Mouse (Mus musculus) liver, adult 2 months (tissue): ENCODE measurements around the gene Vtcn1. TPM values are rescaled to one million over a fixed set of nuclear protein-coding genes. Genes with fewer than 3 reads are reported as not detected.

Experiments used
- DNase-seq: peaks from one replicate; pipeline ENCODE4 v3.0.0-alpha.2; 2011; ENCODE audit warnings: low read depth, low spot score; ENCODE audit errors: extremely low read depth
- H3K27ac ChIP-seq: fragments of 200-500 bp; replicated peaks from 2 replicates; pipeline ENCODE4 v1.5.1; 2012; ENCODE audit warnings: low read depth, mild to moderate bottlenecking, control low read depth, inconsistent platforms, low read length; ENCODE audit not compliant: insufficient read depth
- H3K27me3 ChIP-seq: fragments of 200-500 bp; 2 replicates; pipeline ENCODE4 v1.6.1; 2012; ENCODE audit warnings: mild to moderate bottlenecking, moderate library complexity, low read length, inconsistent platforms; ENCODE audit not compliant: control insufficient read depth, insufficient read depth
- H3K36me3 ChIP-seq: fragments of 200-500 bp; 2 replicates; pipeline ENCODE4 v1.6.1; 2012; ENCODE audit warnings: low read length, inconsistent platforms; ENCODE audit not compliant: control insufficient read depth, insufficient read depth
- H3K4me1 ChIP-seq: fragments of 200-500 bp; 2 replicates; pipeline ENCODE4 v1.6.1; 2011; ENCODE audit warnings: low read length; ENCODE audit not compliant: control insufficient read depth, insufficient read depth
- H3K4me3 ChIP-seq: fragments of 200-500 bp; 2 replicates; pipeline ENCODE4 v1.5.1; 2011; ENCODE audit warnings: low read depth, mild to moderate bottlenecking, control low read depth, low read length, moderate library complexity; ENCODE audit not compliant: insufficient read depth
- H3K79me2 ChIP-seq: fragments of 200-500 bp; 2 replicates; pipeline ENCODE4 v1.6.1; 2012; ENCODE audit warnings: inconsistent platforms, mild to moderate bottlenecking, low read length, moderate library complexity; ENCODE audit not compliant: control insufficient read depth, insufficient read depth
- H3K9ac ChIP-seq: fragments of 200-500 bp; 2 replicates; pipeline ENCODE4 v1.6.1; 2012; ENCODE audit warnings: low read depth, mild to moderate bottlenecking, control low read depth, inconsistent platforms, low read length
- CTCF ChIP-seq: fragments of 200-500 bp; IDR thresholded peaks from 2 replicates; pipeline ENCODE4 v1.5.1; 2011; ENCODE audit warnings: low read depth, low read length, control low read depth
- POLR2A ChIP-seq: fragments of 200-500 bp; IDR thresholded peaks from 2 replicates; pipeline ENCODE4 v1.6.1; 2011; ENCODE audit warnings: low read length, control low read depth; ENCODE audit not compliant: insufficient read depth; ENCODE audit errors: extremely low read depth
- WGBS: fragments of 180-500 bp; shearing (Covaris S2); methylation state at CpG from one replicate; pipeline ENCODE4 v1.1.7; 2018; 5-methylcytosine and 5-hydroxymethylcytosine counted together
- polyA plus RNA-seq: library from polyadenylated mRNA; depleted of rRNA; stranded (reverse); fragments of >200 nt; gene quantifications from 2 replicates; pipeline ENCODE4 v1.2.3, GENCODE M21; 2012
- total RNA-seq: library from RNA; depleted of rRNA; stranded (reverse); fragments of >200 nt; gene quantifications from 2 replicates; pipeline ENCODE4 v1.2.3, GENCODE M21; 2014

Vtcn1 gene
- total and polyA plus RNA-seq, 2 experiments: 0.55 to 0.61 TPM

GRCm38 (mm10) chr3:100920611-100921140, 95.4 kb downstream of the Vtcn1 start:
- Histone ChIP-seq H3K4me1 (peaks cover 2% of the 10 kb centered on the region; the same call in 1 of the 2 replicates), H3K27ac (no peak overlapping the region), H3K36me3 (no peaks in the 10 kb centered on the region), H3K27me3 (no peaks in the 10 kb centered on the region), H3K4me3 (no peak overlapping the region), H3K9ac (no peak overlapping the region), H3K79me2 (no peaks in the 10 kb centered on the region)
- TF ChIP-seq CTCF (no peak), POLR2A (no peak)
- WGBS: 79% methylated on average over 9 of the region's 9 CpGs
- no peak for DNase-seq

- Histone ChIP-seq H3K27ac (peak within 1 kb of the TSS; percentile 52), H3K4me3 (peak within 1 kb of the TSS; percentile 62), H3K4me1 (peaks cover under 1% of the 10 kb centered on the region; the same call in 1 of the 2 replicates), H3K9ac (peak within 1 kb of the TSS; percentile 47), H3K36me3 (no peaks in the 10 kb centered on the region), H3K79me2 (no peaks in the 10 kb centered on the region), H3K27me3 (no peaks in the 10 kb centered on the region)
- WGBS: 0% methylated on average over 39 of the region's 39 CpGs
- TF ChIP-seq POLR2A (no peak), CTCF (no peak)
- peak; percentile 99 for DNase-seq
Measured at GRCm38 (mm10) chr3:100921825-100922505, 96.7 kb downstream of the Vtcn1 start, which contains the start of gene Trim45. Trim45 (plus strand) TSS chr3:100922202.

GRCm38 (mm10) chr3:100922506-100923375, 97.5 kb downstream of the Vtcn1 start:
- H3K9ac ChIP-seq: peak overlapping the region; percentile 9; the same call in 1 of the 2 replicates
- H3K27ac ChIP-seq: no peak overlapping the region
- no peaks in the 10 kb centered on the region for H3K79me2 ChIP-seq
- no peak for DNase-seq
- H3K4me1 ChIP-seq: no peaks in the 10 kb centered on the region
- TF ChIP-seq POLR2A (no peak), CTCF (no peak)
- H3K36me3 ChIP-seq: no peaks in the 10 kb centered on the region
- H3K27me3 ChIP-seq: no peaks in the 10 kb centered on the region
- 32% methylated on average over 28 of the region's 28 CpGs for WGBS
- peak overlapping the region; percentile 62 for H3K4me3 ChIP-seq

- no peak overlapping the region for H3K9ac ChIP-seq
- no peaks in the 10 kb centered on the region for H3K27me3 ChIP-seq
- no peak overlapping the region for H3K4me3 ChIP-seq
- H3K4me1 ChIP-seq: no peaks in the 10 kb centered on the region
- no peak overlapping the region for H3K27ac ChIP-seq
- no peak for DNase-seq
- TF ChIP-seq POLR2A (no peak), CTCF (no peak)
- H3K36me3 ChIP-seq: no peaks in the 10 kb centered on the region
- no peaks in the 10 kb centered on the region for H3K79me2 ChIP-seq
- 82% methylated on average over 6 of the region's 6 CpGs for WGBS
Measured at GRCm38 (mm10) chr3:100924065-100924732, 98.9 kb downstream of the Vtcn1 start.

GRCm38 (mm10) chr3:100925176-100925575, 99.9 kb downstream of the Vtcn1 start:
- no peak for DNase-seq
- Histone ChIP-seq H3K79me2 (no peaks in the 10 kb centered on the region), H3K36me3 (no peaks in the 10 kb centered on the region), H3K27me3 (no peaks in the 10 kb centered on the region), H3K9ac (no peak overlapping the region), H3K4me3 (no peak overlapping the region), H3K27ac (no peak overlapping the region), H3K4me1 (no peaks in the 10 kb centered on the region)
- WGBS: 92% methylated on average over 16 of the region's 16 CpGs
- TF ChIP-seq POLR2A: no peak
- TF ChIP-seq CTCF: no peak
